Mouse (Mus musculus) heart, adult 2 months (tissue): ENCODE data around the gene Fndc7.

Source experiments
- CTCF ChIP-seq: fragments of 200-600 bp; IDR thresholded peaks from 2 replicates; pipeline ENCODE4 v1.8.1; 2022; ENCODE audit warnings: antibody characterized with exemption, mild to moderate bottlenecking, moderate library complexity
- EP300 ChIP-seq: fragments of 200-500 bp; IDR thresholded peaks from 2 replicates; pipeline ENCODE4 v1.6.1; 2011; ENCODE audit warnings: low read depth, low read length, control low read depth; ENCODE audit not compliant: insufficient read depth
- POLR2A ChIP-seq: fragments of 200-500 bp; IDR thresholded peaks from 2 replicates; pipeline ENCODE4 v1.6.1; 2011; ENCODE audit warnings: mild to moderate bottlenecking, low read depth, low read length, control low read depth; ENCODE audit not compliant: insufficient read depth

DNA sequence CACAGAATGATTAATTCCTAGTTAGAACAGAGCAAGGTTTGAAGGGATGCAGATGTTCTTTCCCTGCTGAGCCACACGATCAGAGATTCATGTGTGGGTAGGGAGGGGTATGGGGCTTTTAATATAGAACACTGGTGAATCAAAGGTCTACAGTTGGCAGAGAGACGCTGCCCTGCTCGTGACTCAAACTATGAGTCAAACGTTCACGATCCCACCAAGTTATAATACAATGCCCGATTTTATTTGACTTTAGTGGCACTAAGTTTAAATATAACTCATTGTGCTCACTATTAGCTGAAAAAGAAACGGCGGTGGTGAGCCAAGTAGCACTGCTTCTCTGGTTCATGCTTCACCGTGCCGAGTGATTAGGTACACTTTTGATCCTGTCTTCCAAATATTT, 26.7 kb downstream of the Fndc7 start:
- TF ChIP-seq CTCF (no peak), POLR2A (no peak), EP300 (no peak)
